Mouse (Mus musculus) right cerebral cortex, postnatal 25 days (tissue): Measurements from ENCODE around the gene Adprhl1.

ENCODE experiments used
- DNase-seq: peaks from one replicate; pipeline ENCODE4 v3.0.0; 2022

Gene Adprhl1

GRCm38 (mm10) chr8:13190235-13190634, 63.7 kb downstream of the Adprhl1 start:
- DNase-seq: no peak

GRCm38 (mm10) chr8:13188857-13189256, 65.1 kb downstream of the Adprhl1 start:
- no peak for DNase-seq

- no peak for DNase-seq
Observed at GRCm38 (mm10) chr8:13188052-13188555, 65.9 kb downstream of the Adprhl1 start.

GRCm38 (mm10) chr8:13187638-13188037, 66.3 kb downstream of the Adprhl1 start:
- no peak for DNase-seq

- no peak for DNase-seq
Observed at GRCm38 (mm10) chr8:13187229-13187628, 66.7 kb downstream of the Adprhl1 start.

GRCm38 (mm10) chr8:13186819-13187218, 67.1 kb downstream of the Adprhl1 start:
- no peak for DNase-seq

- DNase-seq: no peak
Observed at GRCm38 (mm10) chr8:13181691-13181976, 72.3 kb downstream of the Adprhl1 start.

GRCm38 (mm10) chr8:13180911-13181690, 72.9 kb downstream of the Adprhl1 start:
- no peak for DNase-seq

- no peak for DNase-seq
Observed at GRCm38 (mm10) chr8:13180408-13180807, 73.6 kb downstream of the Adprhl1 start.

- no peak for DNase-seq
Observed at GRCm38 (mm10) chr8:13179948-13180347, 74.0 kb downstream of the Adprhl1 start.

GRCm38 (mm10) chr8:13179482-13179881, 74.5 kb downstream of the Adprhl1 start:
- no peak for DNase-seq

- no peak for DNase-seq
Observed at GRCm38 (mm10) chr8:13178137-13178536, 75.8 kb downstream of the Adprhl1 start.

GRCm38 (mm10) chr8:13177173-13177852, 76.6 kb downstream of the Adprhl1 start:
- no peak for DNase-seq

GRCm38 (mm10) chr8:13175650-13176049, 78.3 kb downstream of the Adprhl1 start:
- no peak for DNase-seq

GRCm38 (mm10) chr8:13174811-13175210, 79.2 kb downstream of the Adprhl1 start:
- no peak for DNase-seq

GRCm38 (mm10) chr8:13174305-13174704, 79.7 kb downstream of the Adprhl1 start:
- no peak for DNase-seq
